Mouse (Mus musculus) lung, adult 2 months (tissue): ENCODE data around the gene Mid1. TPM values are rescaled to one million over a fixed set of nuclear protein-coding genes. Genes with fewer than 3 reads are reported as not detected.
"Not testable (repeated sequence)": the region's sequence is repeated elsewhere in the genome, so short reads cannot be mapped to it uniquely, and the experiment has no call there.

ENCODE experiments used
- DNase-seq: peaks from one replicate; pipeline ENCODE4 v3.0.0; 2022
- H3K4me1 ChIP-seq: fragments of 200-500 bp; 2 replicates; pipeline ENCODE4 v1.6.1; 2011; ENCODE audit warnings: low read length; ENCODE audit not compliant: control insufficient read depth, insufficient read depth
- H3K4me3 ChIP-seq: fragments of 200-500 bp; replicated peaks from 2 replicates; pipeline ENCODE3; 2011; ENCODE audit warnings: low read depth, mild to moderate bottlenecking, control low read depth, low read length; ENCODE audit errors: extremely low read depth
- WGBS: fragments of 180-500 bp; shearing (Covaris S2); methylation state at CpG from one replicate; pipeline ENCODE4 v1.1.7; 2018; 5-methylcytosine and 5-hydroxymethylcytosine counted together
- polyA plus RNA-seq: library from polyadenylated mRNA; depleted of rRNA; stranded (reverse); fragments of >200 nt; gene quantifications from 2 replicates; pipeline ENCODE4 v1.2.3, GENCODE M21; 2012

The Mid1 gene
- polyA plus RNA-seq, 1 experiment: 9.6 TPM

DNA sequence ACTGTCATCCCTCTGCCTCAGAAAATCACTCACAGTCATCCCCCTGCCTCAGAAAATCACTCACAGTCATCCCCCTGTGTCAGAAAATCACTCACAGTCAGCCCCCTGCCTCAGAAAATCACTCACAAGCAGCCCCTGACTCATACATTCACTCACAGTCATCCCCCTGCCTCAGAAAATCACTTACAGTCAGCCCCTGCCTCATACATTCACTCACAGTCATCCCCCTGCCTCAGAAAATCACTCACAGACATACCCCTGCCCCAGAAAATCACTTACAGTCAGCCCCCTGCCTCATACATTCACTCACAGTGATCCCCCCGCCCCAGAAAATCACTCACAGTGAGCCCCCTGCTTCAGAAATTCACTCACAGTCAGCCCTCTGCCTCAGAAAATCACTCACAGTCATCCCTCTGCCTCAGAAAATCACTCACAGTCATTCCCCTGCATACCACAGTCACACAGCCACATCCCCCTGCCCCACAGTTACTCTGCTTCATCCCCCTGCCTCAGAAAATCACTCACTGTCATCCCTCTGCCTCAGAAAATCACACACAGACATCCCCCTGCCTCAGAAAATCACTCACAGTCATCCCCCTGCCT is 320.8 kb downstream of the Mid1 start:
- WGBS: 45% methylated on average over 1 of the region's 1 CpGs
- H3K4me1 ChIP-seq, H3K4me3 ChIP-seq, DNase-seq: not testable (repeated sequence)

DNA sequence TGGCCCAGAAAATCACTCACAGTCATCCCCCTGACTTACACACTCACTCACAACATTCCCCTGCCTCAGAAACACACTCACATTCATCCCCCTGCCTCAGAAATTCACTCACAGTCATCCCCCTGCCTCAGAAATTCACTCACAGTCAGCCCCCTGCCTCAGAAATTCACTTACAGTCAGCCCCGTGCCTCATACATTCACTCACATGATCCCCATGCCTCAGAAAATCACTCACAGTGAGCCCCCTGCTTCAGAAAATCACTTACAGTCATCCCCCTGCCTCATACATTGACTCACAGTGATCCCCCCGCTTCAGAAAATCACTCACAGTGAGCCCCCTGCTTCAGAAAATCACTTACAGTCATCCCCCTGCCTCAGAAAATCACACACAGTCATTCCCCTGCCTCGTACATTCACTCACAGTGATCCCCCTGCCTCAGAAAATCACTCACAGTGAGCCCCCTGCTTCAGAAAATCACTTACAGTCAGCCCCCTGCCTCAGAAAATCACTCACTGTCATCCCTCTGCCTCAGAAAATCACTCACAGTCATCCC is 321.8 kb downstream of the Mid1 start:
- not testable (repeated sequence) for H3K4me1 ChIP-seq, H3K4me3 ChIP-seq, DNase-seq
- 45% methylated on average over 3 of the region's 3 CpGs for WGBS

DNA sequence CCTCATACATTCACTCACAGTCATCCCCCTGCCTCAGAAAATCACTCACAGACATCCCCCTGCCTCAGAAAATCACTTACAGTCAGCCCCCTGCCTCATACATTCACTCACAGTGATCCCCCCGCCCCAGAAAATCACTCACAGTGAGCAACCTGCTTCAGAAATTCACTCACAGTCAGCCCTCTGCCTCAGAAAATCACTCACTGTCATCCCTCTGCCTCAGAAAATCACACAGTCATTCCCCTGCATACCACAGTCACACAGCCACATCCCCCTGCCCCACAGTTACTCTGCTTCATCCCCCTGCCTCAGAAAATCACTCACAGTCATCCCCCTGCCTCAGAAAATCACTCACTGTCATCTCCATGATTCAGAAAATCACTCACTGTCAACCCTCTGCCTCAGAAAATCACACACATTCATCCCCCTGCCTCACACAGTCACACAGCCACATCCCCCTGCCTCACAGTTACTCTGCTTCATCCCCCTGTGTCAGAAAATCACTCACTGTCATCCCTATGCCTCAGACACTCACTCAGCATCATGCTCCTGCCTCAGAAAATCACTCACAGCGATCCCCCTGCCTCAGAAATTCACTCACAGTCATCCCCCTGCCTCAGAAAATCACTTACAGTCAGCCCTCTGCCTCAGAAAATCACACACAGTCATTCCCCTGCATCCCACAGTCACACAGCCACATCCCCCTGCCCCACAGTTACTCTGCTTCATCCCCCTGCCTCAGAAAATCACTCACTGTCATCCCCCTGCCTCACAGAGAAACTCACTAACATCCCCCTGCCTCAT is 322.6 kb downstream of the Mid1 start:
- DNase-seq, H3K4me3 ChIP-seq, H3K4me1 ChIP-seq: not testable (repeated sequence)
- 53% methylated on average over 2 of the region's 2 CpGs for WGBS

DNA sequence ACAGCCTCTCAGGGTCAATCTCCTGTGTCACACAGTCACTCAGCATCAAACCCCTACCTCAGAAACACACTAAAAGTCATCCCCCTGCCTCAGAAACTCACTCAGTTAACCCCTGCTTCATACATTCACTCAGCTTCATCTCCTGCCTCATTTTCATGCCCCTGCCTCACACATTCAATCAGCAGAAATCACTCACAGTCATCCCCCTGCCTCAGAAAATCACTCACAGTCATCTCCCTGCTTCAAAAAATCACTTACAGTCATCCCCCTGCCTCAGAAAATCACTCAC is 323.1 kb downstream of the Mid1 start:
- DNase-seq, H3K4me3 ChIP-seq, H3K4me1 ChIP-seq: not testable (repeated sequence)

DNA sequence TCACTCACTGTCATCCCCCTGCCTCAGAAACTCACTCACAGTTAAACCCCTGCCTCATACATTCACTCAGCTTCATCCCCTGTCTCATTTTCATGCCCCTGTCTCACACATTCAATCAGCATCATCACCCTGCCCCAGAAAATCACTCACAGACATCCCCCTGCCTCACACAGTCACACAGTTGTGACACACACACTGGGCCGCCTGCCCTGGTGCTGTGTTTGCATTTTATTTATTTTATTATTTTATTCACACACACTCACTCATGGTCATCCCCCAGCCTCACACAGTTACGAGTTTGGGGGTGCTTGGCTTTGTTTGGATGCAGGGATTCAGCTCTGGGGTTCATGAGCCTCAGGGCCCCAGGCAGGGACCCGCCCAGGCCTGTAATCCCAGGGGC is 323.6 kb downstream of the Mid1 start:
- H3K4me3 ChIP-seq, DNase-seq, H3K4me1 ChIP-seq: not testable (repeated sequence)
- WGBS: 22% methylated on average over 3 of the region's 3 CpGs

DNA sequence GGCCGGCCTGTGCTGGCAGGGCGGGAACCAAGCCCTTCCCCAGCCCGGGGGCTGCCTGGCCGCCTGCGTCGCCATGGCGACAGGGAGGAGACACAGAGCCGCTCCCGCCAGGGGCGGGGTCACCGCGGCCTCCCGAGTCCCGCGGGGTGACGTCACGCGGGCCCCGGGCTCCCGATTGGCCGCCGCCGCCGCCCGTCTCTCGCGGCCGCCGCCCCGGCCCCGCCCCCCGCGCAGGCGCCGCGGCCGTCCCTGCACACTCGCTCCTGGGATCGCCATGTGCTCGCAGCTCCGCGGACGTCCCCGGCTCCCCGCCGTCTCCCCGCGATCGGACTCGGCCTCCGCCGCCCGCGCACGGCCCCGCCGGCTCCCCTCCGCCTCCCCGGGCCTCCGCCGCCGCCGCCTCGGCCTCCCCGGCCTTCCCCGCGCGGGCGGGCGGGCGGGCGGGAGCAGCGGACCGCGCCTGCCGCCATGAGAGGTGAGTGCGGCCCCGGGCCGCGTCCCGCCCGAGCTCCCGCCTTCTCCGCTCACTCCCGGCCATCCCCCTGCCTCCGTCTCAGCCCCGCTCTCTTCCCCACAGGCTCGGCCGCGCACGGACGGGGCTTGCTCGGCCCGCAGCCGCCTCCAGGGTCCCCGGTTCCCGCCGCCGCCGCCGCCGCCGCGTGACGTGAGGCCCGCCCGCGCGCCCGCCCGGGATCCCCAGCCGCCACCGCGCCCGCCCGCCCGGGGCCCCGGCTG is 324.2 kb downstream of the Mid1 start, which contains the start of gene Gm21887:
Gm21887 (plus strand) TSS at position 644 of the 735 bp plus-strand sequence.
- not testable (repeated sequence) for H3K4me1 ChIP-seq
- H3K4me3 ChIP-seq: peak within 1 kb of the TSS; percentile 81
- WGBS: 69% methylated on average over 117 of the region's 118 CpGs
- DNase-seq: peak; percentile 96

DNA sequence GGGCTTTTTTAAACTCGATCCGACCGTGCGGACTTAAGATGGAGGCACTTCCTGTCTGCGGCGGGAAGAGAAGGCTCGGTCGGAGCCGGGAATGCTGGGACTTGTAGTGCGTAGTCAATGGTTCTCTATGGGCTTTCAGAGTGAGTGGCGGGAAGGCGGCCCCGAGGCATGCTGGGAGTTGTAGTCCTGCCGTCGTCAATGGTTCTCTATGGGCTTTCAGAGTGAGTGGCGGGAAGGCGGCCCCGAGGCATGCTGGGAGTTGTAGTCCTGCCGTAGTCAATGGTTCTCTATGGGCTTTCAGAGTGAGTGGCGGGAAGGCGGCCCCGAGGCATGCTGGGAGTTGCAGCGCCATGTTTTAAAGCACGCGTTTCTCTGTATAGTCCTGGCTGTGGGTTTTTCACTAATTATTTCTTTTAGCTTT is 324.8 kb downstream of the Mid1 start:
- H3K4me1 ChIP-seq: not testable (repeated sequence)
- 45% methylated on average over 25 of the region's 25 CpGs for WGBS
- peak; percentile 100 for DNase-seq
- peak overlapping the region; percentile 81 for H3K4me3 ChIP-seq

DNA sequence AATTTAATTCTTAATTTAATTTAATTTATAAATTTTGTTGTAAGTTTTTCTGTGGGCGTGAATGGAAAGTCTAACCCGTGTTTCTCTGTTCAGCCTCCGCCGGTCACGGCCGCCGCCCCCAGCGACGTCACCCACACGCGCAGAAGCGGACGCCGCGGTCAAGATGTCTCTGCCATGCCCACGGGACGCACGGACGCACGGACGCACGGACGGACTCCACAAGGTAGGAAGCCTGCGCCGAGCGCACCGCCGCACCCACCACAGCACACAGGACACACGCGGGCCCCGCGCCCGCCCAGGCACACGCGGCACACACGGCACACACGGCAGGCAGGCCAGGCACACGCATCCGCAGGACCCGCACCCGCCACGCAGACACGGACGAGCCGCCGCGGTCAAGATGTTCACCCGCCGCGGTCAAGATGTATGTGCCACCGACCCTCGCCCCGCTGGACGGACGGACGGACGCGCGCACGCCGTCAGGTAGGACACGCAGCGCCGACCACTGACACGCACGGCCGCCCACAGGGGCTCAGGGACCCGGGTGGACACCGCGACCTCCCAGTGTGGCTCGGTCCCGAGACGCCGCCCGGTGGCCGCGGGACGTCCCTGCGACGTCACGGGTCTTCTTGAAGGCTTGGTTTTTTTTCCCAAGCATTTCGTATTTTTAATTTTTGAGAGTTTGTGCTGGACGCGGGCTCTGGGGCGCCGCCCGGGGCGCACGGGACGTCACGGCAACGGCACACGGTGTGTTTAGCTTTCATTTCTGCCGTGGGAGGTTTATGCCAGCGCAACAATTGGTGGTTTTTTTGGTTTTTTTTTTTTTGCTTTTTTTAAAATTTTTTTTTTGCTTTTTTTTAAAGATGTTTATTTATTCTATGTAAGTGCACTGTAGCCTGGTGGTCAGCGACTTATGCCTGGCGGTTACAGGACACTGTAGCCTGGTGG is 325.9 kb downstream of the Mid1 start:
- 79% methylated on average over 97 of the region's 97 CpGs for WGBS
- not testable (repeated sequence) for H3K4me3 ChIP-seq, DNase-seq, H3K4me1 ChIP-seq

DNA sequence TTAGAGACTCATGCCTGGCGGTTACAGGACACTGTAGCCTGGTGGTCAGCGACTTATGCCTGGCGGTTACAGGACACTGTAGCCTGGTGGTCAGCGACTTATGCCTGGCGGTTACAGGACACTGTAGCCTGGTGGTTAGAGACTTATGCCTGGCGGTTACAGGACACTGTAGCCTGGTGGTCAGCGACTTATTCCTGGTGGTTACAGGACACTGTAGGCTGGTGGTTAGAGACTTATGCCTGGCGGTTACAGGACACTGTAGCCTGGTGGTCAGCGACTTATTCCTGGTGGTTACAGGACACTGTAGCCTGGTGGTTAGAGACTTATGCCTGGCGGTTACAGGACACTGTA is 326.5 kb downstream of the Mid1 start:
- 87% methylated on average over 3 of the region's 10 CpGs for WGBS
- DNase-seq, H3K4me3 ChIP-seq, H3K4me1 ChIP-seq: not testable (repeated sequence)

DNA sequence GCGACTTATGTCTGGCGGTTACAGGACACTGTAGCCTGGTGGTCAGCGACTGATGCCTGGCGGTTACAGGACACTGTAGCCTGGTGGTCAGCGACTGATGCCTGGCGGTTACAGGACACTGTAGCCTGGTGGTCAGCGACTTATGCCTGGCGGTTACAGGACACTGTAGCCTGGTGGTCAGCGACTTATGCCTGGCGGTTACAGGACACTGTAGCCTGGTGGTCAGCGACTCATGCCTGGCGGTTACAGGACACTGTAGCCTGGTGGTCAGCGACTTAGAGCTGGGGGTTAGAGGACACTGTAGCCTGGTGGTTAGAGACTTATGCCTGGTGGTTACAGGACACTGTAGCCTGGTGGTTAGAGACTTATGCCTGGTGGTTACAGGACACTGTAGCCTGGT is 328.4 kb downstream of the Mid1 start:
- DNase-seq, H3K4me3 ChIP-seq, H3K4me1 ChIP-seq: not testable (repeated sequence)
- WGBS: no CpG with 5 or more reads among the region's 13 CpGs

DNA sequence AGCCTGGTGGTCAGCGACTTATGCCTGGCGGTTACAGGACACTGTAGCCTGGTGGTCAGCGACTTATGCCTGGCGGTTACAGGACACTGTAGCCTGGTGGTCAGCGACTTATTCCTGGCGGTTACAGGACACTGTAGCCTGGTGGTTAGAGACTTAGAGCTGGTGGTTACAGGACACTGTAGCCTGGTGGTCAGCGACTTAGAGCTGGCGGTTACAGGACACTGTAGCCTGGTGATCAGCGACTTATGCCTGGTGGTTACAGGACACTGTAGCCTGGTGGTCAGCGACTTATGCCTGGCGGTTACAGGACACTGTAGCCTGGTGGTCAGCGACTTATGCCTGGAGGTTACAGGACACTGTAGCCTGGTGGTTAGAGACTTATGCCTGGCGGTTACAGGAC is 329.0 kb downstream of the Mid1 start:
- WGBS: 79% methylated on average over 5 of the region's 13 CpGs
- H3K4me3 ChIP-seq, H3K4me1 ChIP-seq, DNase-seq: not testable (repeated sequence)

DNA sequence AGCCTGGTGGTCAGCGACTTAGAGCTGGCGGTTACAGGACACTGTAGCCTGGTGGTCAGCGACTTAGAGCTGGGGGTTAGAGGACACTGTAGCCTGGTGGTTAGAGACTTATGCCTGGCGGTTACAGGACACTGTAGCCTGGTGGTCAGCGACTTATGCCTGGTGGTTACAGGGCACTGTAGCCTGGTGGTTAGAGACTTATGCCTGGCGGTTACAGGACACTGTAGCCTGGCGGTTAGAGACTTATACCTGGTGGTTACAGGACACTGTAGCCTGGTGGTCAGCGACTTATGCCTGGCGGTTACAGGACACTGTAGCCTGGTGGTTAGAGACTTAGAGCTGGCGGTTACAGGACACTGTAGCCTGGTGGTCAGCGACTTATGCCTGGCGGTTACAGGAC is 330.9 kb downstream of the Mid1 start:
- H3K4me3 ChIP-seq, DNase-seq, H3K4me1 ChIP-seq: not testable (repeated sequence)
- 87% methylated on average over 10 of the region's 12 CpGs for WGBS

DNA sequence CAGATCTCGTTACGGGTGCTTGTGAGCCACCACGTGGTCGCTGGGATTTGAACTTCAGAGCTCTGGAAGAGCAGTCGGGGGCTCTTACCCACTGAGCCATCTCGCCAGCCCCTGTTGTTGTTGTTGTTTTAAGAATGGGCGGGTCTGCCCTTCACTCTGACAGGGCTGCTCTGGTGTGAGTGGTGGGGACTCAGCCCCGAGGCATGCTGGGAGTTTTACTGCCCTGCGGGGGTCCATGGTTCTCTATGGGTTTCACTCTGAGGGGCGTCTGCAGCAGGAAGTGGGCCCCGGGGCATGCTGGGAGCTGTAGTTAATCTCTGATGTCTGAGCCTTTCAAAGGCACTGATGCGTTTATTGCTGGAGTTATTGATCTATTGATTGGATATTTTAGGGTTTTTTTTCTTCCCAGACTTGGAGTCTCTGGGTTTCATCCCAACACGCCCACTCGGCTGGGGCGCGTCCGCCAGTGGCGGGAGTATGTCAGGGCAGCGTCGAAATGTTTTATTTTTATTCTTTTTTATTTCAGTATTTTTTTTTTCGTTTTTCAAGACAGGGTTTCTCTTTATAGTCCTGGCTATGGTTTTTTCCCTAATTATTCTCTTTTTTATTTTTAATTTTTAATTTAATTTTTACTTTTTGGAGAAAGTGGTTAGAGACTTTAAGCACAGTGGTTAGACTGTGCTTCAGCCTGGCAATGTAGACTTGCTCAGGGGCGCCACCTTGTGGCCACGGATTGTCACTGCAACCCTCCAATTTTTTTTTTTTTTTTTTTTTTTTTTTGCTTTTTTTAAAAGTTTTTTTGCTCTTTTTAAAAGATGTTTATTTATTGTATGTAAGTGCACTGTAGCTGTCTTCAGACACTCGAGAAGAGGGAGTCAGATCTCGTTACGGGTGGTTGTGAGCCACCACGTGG is 332.6 kb downstream of the Mid1 start:
- 54% methylated on average over 27 of the region's 27 CpGs for WGBS

More for the DNA sequence above, 332.6 kb downstream of the Mid1 start:
- not testable (repeated sequence) for H3K4me1 ChIP-seq, H3K4me3 ChIP-seq
- DNase-seq: peak; percentile 69
